In the genomic region with DNA sequence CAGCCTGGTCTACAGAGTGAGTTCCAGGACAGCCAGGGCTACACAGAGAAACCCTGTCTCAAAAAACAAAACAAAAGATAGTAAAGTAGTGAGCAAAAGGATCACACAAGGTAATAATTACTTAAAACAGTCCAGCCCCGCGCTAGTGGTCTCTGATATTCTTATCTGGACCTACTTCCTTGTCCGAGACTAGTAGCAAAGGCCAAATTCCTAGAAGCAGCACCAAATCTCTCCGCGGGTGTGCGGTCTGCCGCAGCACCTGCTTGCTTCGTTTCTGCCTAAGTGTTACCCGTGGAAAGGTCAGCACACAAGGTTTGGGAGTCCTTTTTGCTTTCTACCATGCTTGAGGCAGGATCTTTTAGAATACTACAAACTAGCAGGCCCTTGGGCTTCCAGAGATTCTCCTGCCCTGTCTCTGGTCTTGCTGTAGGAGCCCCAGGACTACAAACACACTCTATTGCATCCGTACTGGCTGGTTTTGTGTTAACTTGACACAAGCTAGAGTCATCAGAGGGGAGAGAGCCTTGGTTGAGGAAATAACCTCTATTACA, we compare ENCODE assay signal across 33 mouse cellular contexts. TPM values are rescaled to one million over a fixed set of nuclear protein-coding genes. Genes with fewer than 3 reads are reported as not detected.
DNase-seq lines count a peak whose midpoint lies in the region; ATAC-seq and TF ChIP-seq lines count a peak whose summit lies in the region.
"Had no signal": no experiment of that assay in that cellular context is flagged by ENCODE, and none has a peak within 500 bp of the region (broad histone marks: within the 10 kb centered on the region; RNA-seq: fewer than 3 reads in every experiment).

No protein-coding gene starts in this region.

- H3K27me3 ChIP-seq in liver, postnatal 0 days (ENCODE audit: insufficient read depth, low read length), result no peaks in the 10 kb centered on the region
- peaks cover 5% of the 10 kb centered on the region; the same call in 1 of the 2 replicates for H3K27me3 ChIP-seq in G1E (ENCODE audit: insufficient read depth, low read length)
- no peaks in the 10 kb centered on the region for H3K27me3 ChIP-seq in MEL (ENCODE audit: control insufficient read depth in 1 of 2, insufficient read depth in 2 of 2, low read length in 2 of 2)
- H3K27me3 ChIP-seq: CH12.LX; embryonic facial prominence, embryonic 13.5 days; forebrain, embryonic 12.5 days; forebrain, embryonic 15.5 days; heart, embryonic 13.5 days; hindbrain, embryonic 13.5 days; Patski had no signal

- no peak overlapping the region for H3K27ac ChIP-seq in liver, postnatal 0 days (ENCODE audit: low read depth)
- peak overlapping the region; percentile 98 for H3K27ac ChIP-seq in MEL (ENCODE audit: control insufficient read depth, low read depth, low read length)
- H3K27ac ChIP-seq: embryonic facial prominence, embryonic 10.5 days; embryonic facial prominence, embryonic 13.5 days; forebrain, embryonic 12.5 days; heart, adult 2 months; heart, embryonic 10.5 days; heart, embryonic 13.5 days; hindbrain, embryonic 10.5 days; hindbrain, embryonic 13.5 days had no signal

- H3K9me3 ChIP-seq in liver, postnatal 0 days (ENCODE audit: low read length), result peaks cover 4% of the 10 kb centered on the region; the same call in 1 of the 2 replicates
- H3K9me3 ChIP-seq in G1E (replicated peaks), result peaks cover 6% of the 10 kb centered on the region; the same call in 1 of the 2 replicates
- H3K9me3 ChIP-seq in MEL (replicated peaks; ENCODE audit: insufficient read depth, low read length), result no peaks in the 10 kb centered on the region
- H3K9me3 ChIP-seq: forebrain, embryonic 15.5 days had no signal

- peaks cover 8% of the 10 kb centered on the region; the same call in 1 of the 2 replicates for H3K4me1 ChIP-seq in liver, postnatal 0 days (ENCODE audit: insufficient read depth)
- H3K4me1 ChIP-seq in G1E (ENCODE audit: insufficient read depth, low read depth, low read length) (peaks cover 21% of the 10 kb centered on the region), MEL (ENCODE audit: control insufficient read depth in 1 of 2, insufficient read depth in 2 of 2, low read length in 2 of 2) (peaks cover 28 to 41% of the 10 kb centered on the region in 2 experiments)
- H3K4me1 ChIP-seq: embryonic facial prominence, embryonic 10.5 days; heart, embryonic 10.5 days; hindbrain, embryonic 13.5 days had no signal

- no peak for TF ChIP-seq RAD21 in MEL (IDR thresholded peaks at IDR 0.05; ENCODE audit: low read depth, low read length)

- H3K4me2 ChIP-seq in liver, postnatal 0 days (ENCODE audit: low read depth, low read length), result no peak overlapping the region
- H3K4me2 ChIP-seq: embryonic facial prominence, embryonic 13.5 days; forebrain, embryonic 12.5 days; forebrain, embryonic 15.5 days; heart, embryonic 13.5 days; hindbrain, embryonic 13.5 days had no signal

- H3K9ac ChIP-seq in liver, postnatal 0 days (replicated peaks), result no peak overlapping the region
- H3K9ac ChIP-seq in MEL (ENCODE audit: control insufficient read depth, low read depth, low read length, poor library complexity, severe bottlenecking), result peak overlapping the region; percentile 54
- H3K9ac ChIP-seq: embryonic facial prominence, embryonic 13.5 days; forebrain, embryonic 12.5 days; forebrain, embryonic 15.5 days; heart, embryonic 13.5 days; hindbrain, embryonic 13.5 days had no signal

- TF ChIP-seq POLR2A in MEL (IDR thresholded peaks at IDR 0.05; ENCODE audit: control insufficient read depth in 1 of 2, insufficient read depth in 1 of 2, low read depth in 1 of 2, low read length in 2 of 2, poor library complexity in 1 of 2), result no peak

- TF ChIP-seq EP300 in liver, postnatal 0 days (IDR thresholded peaks at IDR 0.05; ENCODE audit: low read depth), result no peak
- TF ChIP-seq EP300 in MEL (IDR thresholded peaks at IDR 0.05; ENCODE audit: low read depth in 1 of 2, low read length in 2 of 2), result peak; percentile 62 to 83; a peak in 3 of 4 replicates

- H3K4me3 ChIP-seq in liver, postnatal 0 days (ENCODE audit: low read depth, low read length), result no peak overlapping the region
- H3K4me3 ChIP-seq in G1E (ENCODE audit: low read depth, low read length) (no peak overlapping the region), MEL (ENCODE audit: control insufficient read depth in 1 of 2, insufficient read depth in 1 of 2, low read depth in 2 of 2, low read length in 2 of 2) (0 out of 4 replicates have a peak overlapping the region, but pooled peaks of 1 of the 2 experiments have one; percentile 4)
- H3K4me3 ChIP-seq: embryonic facial prominence, embryonic 10.5 days; embryonic facial prominence, embryonic 13.5 days; erythroblast, embryonic 14.5 days; forebrain, embryonic 12.5 days; forebrain, embryonic 15.5 days; heart, adult 2 months; heart, embryonic 10.5 days; heart, embryonic 13.5 days; hindbrain, embryonic 10.5 days; hindbrain, embryonic 13.5 days had no signal

- H3K36me3 ChIP-seq in liver, postnatal 0 days (replicated peaks; ENCODE audit: insufficient read depth, low read length), result no peaks in the 10 kb centered on the region
- H3K36me3 ChIP-seq in G1E (replicated peaks) (no peaks in the 10 kb centered on the region), MEL (ENCODE audit: control insufficient read depth in 1 of 2, insufficient read depth in 2 of 2, low read length in 2 of 2) (peaks cover 0 to 44% of the 10 kb centered on the region in 2 experiments; a peak in 2 of 4 replicates)
- H3K36me3 ChIP-seq: embryonic facial prominence, embryonic 10.5 days; embryonic facial prominence, embryonic 13.5 days; forebrain, embryonic 12.5 days; forebrain, embryonic 15.5 days; heart, embryonic 13.5 days; hindbrain, embryonic 10.5 days; hindbrain, embryonic 13.5 days had no signal

- ATAC-seq in liver, postnatal 0 days, result no peak
- 0 out of 2 replicates have a peak, but pooled peaks have one; percentile 28 for ATAC-seq in G1E (ENCODE audit: extremely low read depth, insufficient number of reproducible peaks, low FRiP score, poor library complexity, severe bottlenecking)
- no peak for ATAC-seq in activated CD4-positive, CD25-positive, alpha-beta regulatory T cell, adult 4 months
- ATAC-seq: inflammation-experienced regulatory T-cells, adult 6 months; intestine, embryonic 16.5 days; Patski had no signal

- WGBS in liver, postnatal 0 days (ENCODE audit: insufficient replicate concordance), result 48% methylated on average over 10 of the region's 10 CpGs

- no peak for TF ChIP-seq CTCF in liver, postnatal 0 days (IDR thresholded peaks at IDR 0.05; ENCODE audit: low read depth)
- TF ChIP-seq CTCF in G1E (IDR thresholded peaks at IDR 0.05; ENCODE audit: low read depth, low read length), result no peak
- TF ChIP-seq CTCF in MEL (IDR thresholded peaks at IDR 0.05 in 2 of 3, conservative IDR thresholded peaks at IDR 0.05 in 1 of 3; ENCODE audit: control insufficient read depth in 1 of 3, insufficient read depth in 1 of 3, low read depth in 2 of 3, low read length in 3 of 3, poor library complexity in 1 of 3, severe bottlenecking in 1 of 3), result no peak

- DNase-seq in liver (peak; percentile 12), G1E (ENCODE audit: low spot score) (no peak), MEL (ENCODE audit: low read depth, low spot score) (peak; percentile 70)
- DNase-seq in liver, postnatal 0 days, result no peak
- peak; percentile 43 for DNase-seq in yolk sac, embryonic 10.5 days (ENCODE audit: low spot score)
- DNase-seq: adrenal gland, adult 2 months; adrenal gland, postnatal 14 days; cerebellum, adult 11-12 months; cerebellum, adult 8-10 months; cerebellum, postnatal 10 days; cerebellum, postnatal 36 days; embryo, embryonic 11 days; gastrocnemius, postnatal 36 days; heart, adult 2 months had no signal

- H3K79me2 ChIP-seq in MEL (ENCODE audit: control insufficient read depth, insufficient read depth, low read length, poor library complexity), result peaks cover 10% of the 10 kb centered on the region

TF ChIP-seq in MEL, 35 proteins besides CTCF, POLR2A, EP300 and RAD21 (continues in another document):
- no peak for TF ChIP-seq E2F4 (IDR thresholded peaks at IDR 0.05; ENCODE audit: borderline replicate concordance, low read depth, low read length)
- peak; percentile 36; the same call in 1 of the 2 replicates for TF ChIP-seq MYB (IDR thresholded peaks at IDR 0.05; ENCODE audit: low read depth, low read length)
- TF ChIP-seq BHLHE40 (IDR thresholded peaks at IDR 0.05; ENCODE audit: borderline replicate concordance, low read depth, low read length), result peak; percentile 32; the same call in 1 of the 2 replicates
- peak; percentile 41 for TF ChIP-seq TAL1 (IDR thresholded peaks at IDR 0.05; ENCODE audit: low read length)
- TF ChIP-seq GATA1 (IDR thresholded peaks at IDR 0.05; ENCODE audit: low read depth, low read length), result peak; percentile 70; the same call in 1 of the 2 replicates
- TF ChIP-seq MAFK (IDR thresholded peaks at IDR 0.05; ENCODE audit: borderline replicate concordance, low read depth, low read length), result no peak
- TF ChIP-seq NELFE (IDR thresholded peaks at IDR 0.05; ENCODE audit: low read depth, low read length), result peak; percentile 34; the same call in 1 of the 2 replicates
- TF ChIP-seq TBP (IDR thresholded peaks at IDR 0.05; ENCODE audit: low read depth, low read length), result peak; percentile 19; the same call in 1 of the 2 replicates
- no peak for TF ChIP-seq POLR2AphosphoS5 (IDR thresholded peaks at IDR 0.05; ENCODE audit: borderline replicate concordance, low read depth, low read length)
- TF ChIP-seq MXI1 (IDR thresholded peaks at IDR 0.05; ENCODE audit: low read depth, low read length), result no peak
- no peak for TF ChIP-seq POLR2AphosphoS2 (IDR thresholded peaks at IDR 0.05; ENCODE audit: low read length)
- TF ChIP-seq UBTF (IDR thresholded peaks at IDR 0.05; ENCODE audit: borderline replicate concordance, insufficient read depth, low read depth, low read length), result no peak

RNA-seq across cellular contexts. Expression of a gene that starts 32.8 kb away (rescaled TPM):
- 0.07 TPM in 1 of 2 replicates, not detected in the other for polyA plus RNA-seq in liver, postnatal 0 days (2015; fragmentation: Nextera tagmentation; extraction: Ambion mirVana)
- total RNA-seq in G1E (2014; fragmentation: Nextera tagmentation), result not detected in 2 replicates
- 0.16 TPM in 1 of 2 replicates, not detected in the other for total RNA-seq in G1E (2017)
- polyA plus RNA-seq in G1E (2012), result not detected in 2 replicates
- total RNA-seq in MEL (2012; rRNA removed), result not detected in 2 replicates
- polyA plus RNA-seq in MEL (2012; ENCODE audit: insufficient read depth in 1 of 2, insufficient read length in 2 of 2, low read depth in 1 of 2, low replicate concordance in 2 of 2, missing spikeins in 1 of 2), result not detected
- 1 to 10 TPM in 1 of 2 experiments, not detected in 1; 1.5 TPM for polyA plus RNA-seq in activated CD4-positive, CD25-positive, alpha-beta regulatory T cell, adult 4 months (2017; shearing (Covaris generic))
- total RNA-seq: adrenal gland, adult 2 months; CH12.LX; granulocyte monocyte progenitor cell, adult 5-6 weeks had no signal
- polyA plus RNA-seq: adrenal gland, adult 2 months; C2C12; cortical plate, adult 2 months; embryonic facial prominence, embryonic 13.5 days; erythroblast, embryonic 14.5 days; forebrain, embryonic 12.5 days; forebrain, embryonic 15.5 days; heart, adult 2 months; heart, embryonic 13.5 days; heart, postnatal 0 days; hindbrain, embryonic 13.5 days; hindbrain, embryonic 16.5 days; intestine, embryonic 16.5 days; Patski had no signal

RNA-seq across cellular contexts. Expression of a gene that starts 40.9 kb away (rescaled TPM):
- polyA plus RNA-seq in liver, postnatal 0 days (2015; fragmentation: Nextera tagmentation; extraction: Ambion mirVana), result 4.3 and 5.1 TPM in 2 replicates
- total RNA-seq in G1E (2014; fragmentation: Nextera tagmentation), result not detected in 2 replicates
- total RNA-seq in G1E (2017), result 0.12 and 0.49 TPM in 2 replicates
- not detected in 2 replicates for polyA plus RNA-seq in G1E (2012)
- 0.10 and 0.15 TPM in 2 replicates for total RNA-seq in MEL (2012; rRNA removed)
- polyA plus RNA-seq in MEL (2012; ENCODE audit: insufficient read depth in 1 of 2, insufficient read length in 2 of 2, low read depth in 1 of 2, low replicate concordance in 2 of 2, missing spikeins in 1 of 2), result under 1 TPM in 1 of 2 experiments, not detected in 1; 0.31 TPM
- polyA plus RNA-seq in activated CD4-positive, CD25-positive, alpha-beta regulatory T cell, adult 4 months (2017; shearing (Covaris generic)), result 100 to 1,000 TPM; 233 to 235 TPM
- polyA plus RNA-seq: C2C12; erythroblast, embryonic 14.5 days had no signal

Comparison
In these comparisons a context has a peak if more than half of its experiments do, and no peak if none do; other contexts are left out.
1. DNase-seq: peak in liver (single experiment), MEL (single experiment) and yolk sac, embryonic 10.5 days (single experiment); none in liver, postnatal 0 days (single experiment) and G1E (single experiment).
2. RNA of a gene that starts 40.9 kb away (polyA plus RNA-seq): 233 to 235 TPM in activated CD4-positive, CD25-positive, alpha-beta regulatory T cell, adult 4 months; 4.3 to 5.1 TPM in liver, postnatal 0 days, 0.31 TPM in MEL and not detected in G1E; every median in the first group is over 10 times any median in the second.